Mouse (Mus musculus) naive thymus-derived CD4-positive, alpha-beta T cell, adult 2 months (primary cell): ENCODE results near the gene Cdh18.
"Not testable (repeated sequence)": the region's sequence is repeated elsewhere in the genome, so short reads cannot be mapped to it uniquely, and the experiment has no call there.

Experiments used
- DNase-seq: peaks from one replicate; pipeline ENCODE4 v3.0.0-alpha.2; 2011; ENCODE audit warnings: low read depth

Cdh18 gene

GRCm38 (mm10) chr15:22548711-22549271, at the start of gene Cdh18:
TSS of gene Cdh18 (plus strand) at chr15:22549022.
- DNase-seq, result no peak

GRCm38 (mm10) chr15:22511271-22511670, 37.6 kb upstream of the Cdh18 start:
- no peak for DNase-seq

GRCm38 (mm10) chr15:22535828-22536227, 13.0 kb upstream of the Cdh18 start:
- DNase-seq, result no peak

DNA sequence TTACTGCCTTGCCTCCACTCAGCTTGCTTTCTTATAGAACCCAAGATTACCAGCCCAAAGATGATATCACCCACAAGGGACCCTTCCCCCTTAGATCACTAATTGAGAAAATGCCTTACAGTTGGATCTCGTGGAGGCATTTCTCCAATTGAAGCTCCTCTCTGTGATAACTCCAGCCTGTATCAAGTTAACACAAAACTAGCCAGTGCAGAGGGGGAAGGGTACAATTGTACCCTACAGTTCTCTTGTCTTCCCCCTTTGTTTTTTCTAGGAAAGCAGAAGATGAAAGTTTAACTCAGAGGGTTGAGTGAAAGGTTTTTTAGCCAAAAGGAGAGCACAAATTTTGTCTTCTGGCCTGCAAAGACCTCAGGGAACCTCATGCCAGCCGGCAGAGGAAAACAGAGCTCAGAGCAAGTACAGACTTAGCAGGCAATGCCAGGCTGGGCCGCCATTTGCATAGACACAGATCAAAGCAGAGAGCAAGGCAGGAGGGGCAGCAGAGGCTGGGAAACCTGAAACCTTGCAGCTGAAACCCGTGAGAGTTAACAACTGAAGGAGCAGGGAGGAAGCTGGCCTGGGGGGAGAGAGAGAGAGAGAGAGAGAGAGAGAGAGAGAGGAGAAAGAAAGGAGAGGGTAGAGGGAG, 29.3 kb downstream of the Cdh18 start:
- no peak for DNase-seq

GRCm38 (mm10) chr15:22578617-22578990, 29.8 kb downstream of the Cdh18 start:
- no peak for DNase-seq

DNA sequence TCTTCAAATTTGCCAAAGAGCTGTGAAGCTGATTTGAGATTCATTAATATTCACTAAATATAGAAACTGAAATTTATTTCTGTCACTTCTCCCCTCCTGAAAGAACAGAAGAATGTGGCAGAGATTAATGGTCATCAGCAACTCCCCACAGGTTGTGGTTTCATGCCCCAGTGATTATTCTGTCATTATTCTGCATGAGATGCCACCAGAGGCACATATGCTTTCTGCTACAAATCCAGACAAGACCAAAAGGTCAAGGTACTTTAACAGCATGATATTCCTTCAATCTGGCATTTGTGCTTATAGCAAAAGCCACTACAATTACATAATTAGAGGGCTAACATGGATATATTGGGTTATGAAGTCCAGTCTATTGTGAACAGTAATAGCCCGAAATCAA, 35.8 kb downstream of the Cdh18 start:
- DNase-seq, result no peak

DNA sequence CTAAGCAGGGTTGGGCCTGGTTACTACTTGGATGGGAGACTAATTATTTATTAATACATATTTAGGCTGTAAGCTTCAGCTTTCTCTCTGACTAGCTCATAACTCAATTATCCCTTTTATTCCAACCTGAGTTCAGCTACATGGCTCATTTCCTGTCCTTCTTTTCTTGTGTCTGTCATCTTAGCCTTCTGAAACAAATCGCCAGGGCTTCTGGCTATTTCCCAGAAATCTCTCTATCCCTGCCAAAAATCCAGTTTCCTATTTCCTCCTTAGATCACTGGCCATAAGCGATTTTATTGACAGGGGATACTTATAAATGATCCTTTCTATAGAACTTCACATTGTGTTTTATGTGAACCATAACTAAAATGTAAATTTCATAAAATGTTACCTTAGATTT, 167.6 kb downstream of the Cdh18 start:
- no peak for DNase-seq

DNA sequence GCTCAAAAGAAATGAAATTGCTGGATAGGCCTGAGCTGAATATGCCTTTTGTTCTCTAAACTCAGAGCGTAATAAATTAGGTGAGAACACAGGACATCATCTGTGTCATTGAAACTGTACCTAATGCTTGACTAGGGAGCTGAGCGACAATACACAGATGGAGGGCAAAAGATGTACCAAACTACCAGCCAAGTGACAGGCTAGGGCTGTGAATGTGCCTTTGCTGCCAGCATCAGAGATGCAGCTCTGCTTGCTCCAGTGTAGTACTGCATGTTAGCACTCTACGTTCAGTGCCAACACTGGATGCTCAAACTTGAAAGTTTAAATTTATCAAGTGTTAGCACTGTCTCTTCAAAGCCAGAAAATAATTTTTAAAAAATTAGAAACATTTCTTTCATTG, 168.9 kb downstream of the Cdh18 start:
- no peak for DNase-seq

- DNase-seq, result no peak
Observed at GRCm38 (mm10) chr15:22726574-22726973, 177.8 kb downstream of the Cdh18 start.

DNA sequence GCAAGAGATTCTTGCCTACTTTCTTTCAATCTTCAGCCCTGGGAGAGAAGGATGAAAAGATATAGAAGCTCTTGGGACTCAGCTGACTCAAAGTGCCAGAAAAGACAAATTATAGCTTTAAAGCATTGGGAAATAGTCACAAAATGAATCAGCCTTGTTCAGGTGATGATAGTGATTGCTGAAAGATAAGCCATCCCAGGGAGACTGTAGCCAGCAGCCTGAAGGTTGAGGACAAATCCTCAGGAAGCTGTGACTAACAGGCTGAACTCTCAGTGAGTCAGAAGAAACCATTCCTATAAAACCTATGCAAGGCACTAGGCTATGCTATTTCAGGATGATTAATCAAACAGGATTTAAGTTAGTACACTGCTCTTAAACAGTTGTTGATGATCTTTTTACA, 184.2 kb downstream of the Cdh18 start:
- no peak for DNase-seq

DNA sequence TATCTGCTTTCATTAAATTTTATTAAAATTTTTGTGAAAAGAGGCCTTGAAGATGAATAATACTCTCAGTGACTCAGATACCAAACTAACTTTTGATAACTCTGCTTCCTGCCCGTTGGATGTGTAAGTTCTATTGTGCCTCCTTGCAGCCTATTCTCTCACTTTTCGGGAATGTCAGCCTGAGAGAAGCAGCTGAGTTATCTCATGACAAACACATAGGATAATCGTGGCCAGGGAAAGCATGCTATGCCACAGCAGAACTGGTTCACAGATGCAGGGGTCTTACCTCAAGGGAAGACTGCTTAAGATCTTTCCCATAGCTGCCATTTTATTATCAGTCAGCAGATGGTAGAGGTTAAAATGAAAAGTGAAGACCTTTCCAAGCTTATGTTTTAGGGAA, 187.3 kb downstream of the Cdh18 start:
- no peak for DNase-seq

GRCm38 (mm10) chr15:22761257-22761656, 212.4 kb downstream of the Cdh18 start:
- DNase-seq, result not testable (repeated sequence)

DNA sequence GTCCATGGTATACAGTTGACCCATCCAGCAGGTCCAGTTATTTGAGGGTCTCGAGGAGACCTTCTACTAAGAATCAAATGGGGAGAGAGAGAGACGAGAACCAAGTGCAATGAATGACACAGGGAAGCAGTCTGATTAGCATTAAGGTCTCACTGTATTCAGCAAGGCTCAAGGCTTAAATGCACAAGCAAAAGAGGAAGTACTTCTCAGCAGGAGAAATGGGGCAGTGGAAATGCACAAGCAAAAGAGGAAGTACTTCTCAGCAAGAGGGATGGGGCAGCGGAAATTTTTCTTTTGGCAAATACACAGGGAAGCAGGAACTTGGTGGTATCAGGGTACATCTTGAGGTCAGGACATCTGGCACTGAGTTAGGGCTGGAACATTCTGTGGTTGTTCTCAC, 217.8 kb downstream of the Cdh18 start:
- DNase-seq, result not testable (repeated sequence)

- no peak for DNase-seq
Observed at GRCm38 (mm10) chr15:22776346-22776745, 227.5 kb downstream of the Cdh18 start.

DNA sequence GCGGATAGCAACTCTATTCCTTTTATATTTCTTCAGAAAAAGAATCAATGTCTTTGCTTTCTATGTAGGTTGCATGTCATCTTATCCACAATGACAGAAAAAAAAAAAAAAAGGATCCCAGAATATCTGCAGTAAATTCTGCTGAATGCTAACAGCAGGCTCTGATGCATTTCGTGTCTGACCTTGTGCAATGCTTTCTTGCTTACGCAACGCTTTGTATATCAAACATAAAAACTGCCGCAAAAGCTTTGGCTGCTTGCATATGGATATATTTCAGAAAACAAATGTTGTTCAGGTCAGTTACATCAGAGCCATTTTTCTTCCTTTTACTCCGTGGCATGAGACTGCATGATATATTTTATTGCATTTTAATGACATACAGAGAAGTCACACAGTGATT, 240.9 kb downstream of the Cdh18 start:
- no peak for DNase-seq

DNA sequence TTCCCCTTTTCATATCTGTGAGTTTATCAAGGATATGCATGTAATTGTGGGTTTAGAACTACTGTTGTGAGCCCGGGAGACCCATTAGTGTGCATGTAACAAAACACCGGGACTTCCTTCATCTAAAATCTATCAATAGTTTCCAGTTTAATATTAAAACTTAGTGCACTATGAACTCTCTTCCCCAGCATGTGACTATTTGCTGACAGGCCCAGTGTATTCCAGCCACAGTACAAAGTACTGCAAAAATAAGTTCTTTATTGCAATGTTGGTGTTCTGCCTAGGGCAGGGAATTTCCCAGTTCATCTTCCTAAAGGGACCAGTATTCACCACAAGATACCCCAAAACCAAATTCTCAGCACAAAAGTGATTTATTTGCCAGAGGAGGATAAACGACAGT, 243.0 kb downstream of the Cdh18 start:
- no peak for DNase-seq

DNA sequence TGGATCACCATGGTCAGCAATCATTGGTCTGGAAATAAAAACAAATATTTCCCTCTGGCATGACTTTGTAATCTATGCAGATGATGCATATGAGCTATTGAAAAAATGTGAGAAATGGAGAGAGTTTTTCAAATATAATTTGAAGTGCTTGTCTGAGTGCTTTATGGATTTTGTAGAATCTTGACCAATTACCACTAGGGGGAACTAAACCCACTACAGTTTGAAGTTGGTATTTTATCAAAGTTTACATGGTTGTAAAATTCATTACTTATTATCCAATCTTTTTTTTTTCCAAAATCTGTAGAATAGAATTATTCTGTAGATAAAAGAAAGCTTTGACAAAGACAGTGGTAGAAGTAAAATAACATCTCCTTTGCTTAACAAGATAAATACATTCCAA, 284.3 kb downstream of the Cdh18 start:
- no peak for DNase-seq

GRCm38 (mm10) chr15:22837173-22837572, 288.4 kb downstream of the Cdh18 start:
- DNase-seq, result no peak

GRCm38 (mm10) chr15:22857704-22858103, 308.9 kb downstream of the Cdh18 start:
- DNase-seq, result no peak

DNA sequence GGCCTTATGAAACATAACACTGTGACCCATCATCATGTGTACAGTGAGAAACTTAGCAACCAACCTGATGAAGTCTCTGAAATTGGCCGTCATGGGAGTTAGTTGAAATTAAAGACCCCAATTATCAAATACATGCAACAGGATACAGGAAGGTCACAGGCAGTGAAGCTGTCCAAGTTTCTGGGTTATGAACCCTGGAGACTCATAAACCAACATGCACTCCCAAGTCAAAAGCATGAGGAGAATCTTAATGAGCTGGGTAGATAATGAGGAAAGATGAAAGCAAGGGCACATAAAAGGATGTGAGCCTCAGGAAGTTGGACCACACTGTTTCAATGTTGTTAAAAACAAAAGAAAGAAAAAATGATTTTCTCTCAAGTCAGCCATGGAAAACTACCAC, 321.9 kb downstream of the Cdh18 start:
- DNase-seq, result no peak

DNA sequence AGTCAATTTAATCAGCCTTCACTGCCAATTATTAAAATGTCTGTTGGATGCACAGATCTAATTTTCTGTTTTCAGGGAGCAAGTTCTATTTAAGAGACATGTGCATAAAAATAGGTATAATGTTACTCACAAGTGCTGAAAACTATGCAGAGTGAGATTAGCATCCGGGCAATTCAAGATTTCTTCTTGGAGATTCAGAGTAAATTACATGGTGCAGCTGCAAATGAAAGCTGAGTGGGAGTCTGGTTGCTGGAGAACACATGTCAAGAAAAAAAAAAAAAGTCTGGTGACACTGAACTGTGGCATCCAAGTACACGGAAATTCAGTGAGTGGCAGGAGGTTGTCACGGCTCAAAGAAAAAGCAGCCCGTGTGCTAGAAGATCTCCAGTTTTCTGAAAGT, 348.9 kb downstream of the Cdh18 start:
- no peak for DNase-seq

DNA sequence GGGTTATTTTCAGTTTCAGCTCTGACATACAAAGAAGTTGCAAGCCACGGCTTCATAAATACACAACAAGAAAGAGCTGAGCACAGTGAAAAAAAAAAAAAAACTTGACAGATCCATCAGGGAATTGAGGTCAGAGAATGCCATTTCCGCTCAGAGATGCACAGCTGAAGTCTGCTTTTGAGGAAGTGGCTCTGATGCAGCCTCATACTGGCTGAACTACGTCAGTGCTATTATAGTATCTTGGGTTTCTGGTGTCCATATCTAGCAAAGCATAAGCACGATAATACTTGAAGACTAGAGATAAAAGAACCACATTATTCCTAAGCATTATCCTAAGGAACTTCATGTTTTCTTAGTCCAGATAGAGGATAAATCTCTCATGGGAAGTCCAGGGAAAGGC, 349.4 kb downstream of the Cdh18 start:
- no peak for DNase-seq

GRCm38 (mm10) chr15:22914444-22914843, 365.6 kb downstream of the Cdh18 start:
- DNase-seq, result no peak

DNA sequence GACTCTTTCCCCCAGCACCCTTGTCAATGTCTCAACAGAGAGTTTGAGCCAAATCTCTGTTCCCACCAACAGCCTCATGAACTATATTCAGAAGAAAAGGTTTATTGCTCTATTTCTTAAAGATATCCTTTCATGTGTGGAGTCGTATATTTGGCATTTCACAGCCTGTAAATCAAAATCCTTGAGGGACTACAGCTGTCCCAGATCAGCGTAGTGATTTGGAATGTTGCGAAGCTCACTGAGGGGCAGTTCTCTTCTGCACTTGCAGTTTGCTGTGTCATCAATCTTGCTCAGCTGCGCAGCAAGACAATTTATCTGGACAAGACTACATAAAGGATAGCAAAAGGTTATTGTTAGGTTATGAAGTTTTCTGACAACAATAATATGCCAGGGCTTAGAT, 385.5 kb downstream of the Cdh18 start:
- no peak for DNase-seq
